Mouse (Mus musculus) heart, postnatal 0 days (tissue): ENCODE results near the gene Tmem269. TPM values are rescaled to one million over a fixed set of nuclear protein-coding genes. Genes with fewer than 3 reads are reported as not detected.

ENCODE experiments used
- ATAC-seq: fragments of 200-750 bp; cut with Nextera tagmentation; 2 replicates; pipeline ENCODE4 v1.8.0; 2017; ENCODE audit warnings: low read depth, moderate number of reproducible peaks, moderate library complexity; ENCODE audit not compliant: insufficient read depth
- DNase-seq: peaks from one replicate; pipeline ENCODE4 v3.0.0-alpha.2; 2016; ENCODE audit warnings: low spot score
- H3K27ac ChIP-seq: fragments of 300-500 bp; sonication (generic); 2 replicates; pipeline ENCODE4 v1.5.1; 2014; ENCODE audit warnings: low read depth, mild to moderate bottlenecking
- H3K27me3 ChIP-seq: fragments of 300-500 bp; sonication (generic); 2 replicates; pipeline ENCODE4 v1.6.1; 2014; ENCODE audit warnings: low read length, mixed read lengths; ENCODE audit not compliant: control insufficient read depth, insufficient read depth
- H3K36me3 ChIP-seq: fragments of 300-500 bp; sonication (generic); replicated peaks from 2 replicates; pipeline ENCODE4 v1.6.1; 2014; ENCODE audit warnings: low read length, mixed read lengths; ENCODE audit not compliant: control insufficient read depth, insufficient read depth
- H3K4me1 ChIP-seq: fragments of 300-500 bp; sonication (generic); 2 replicates; pipeline ENCODE4 v1.6.1; 2014; ENCODE audit warnings: antibody characterized with exemption; ENCODE audit not compliant: control insufficient read depth, insufficient read depth
- H3K4me2 ChIP-seq: fragments of 300-500 bp; sonication (generic); 2 replicates; pipeline ENCODE4 v1.6.1; 2014; ENCODE audit warnings: low read depth, mild to moderate bottlenecking, low read length, moderate library complexity
- H3K4me3 ChIP-seq: fragments of 300-500 bp; sonication (generic); 2 replicates; pipeline ENCODE4 v1.5.1; 2014; ENCODE audit warnings: low read depth, low read length
- H3K9ac ChIP-seq: fragments of 300-500 bp; sonication (generic); replicated peaks from 2 replicates; pipeline ENCODE4 v1.6.1; 2014; ENCODE audit warnings: low read depth, low read length, mixed read lengths
- H3K9me3 ChIP-seq: fragments of 300-500 bp; sonication (generic); replicated peaks from 2 replicates; pipeline ENCODE4 v1.6.1; 2016; ENCODE audit warnings: low read length; ENCODE audit not compliant: control insufficient read depth
- CTCF ChIP-seq: IDR thresholded peaks from 2 replicates; pipeline ENCODE4 v1.5.1; 2016; ENCODE audit warnings: antibody characterized with exemption, control low read depth, low read depth
- EP300 ChIP-seq: IDR thresholded peaks from 2 replicates; pipeline ENCODE4 v1.6.1; 2016; ENCODE audit warnings: antibody characterized with exemption, low read depth
- WGBS: fragments of 180-500 bp; shearing (Covaris S2); extraction: QIAGEN DNeasy Blood & Tissue Kit; methylation state at CpG from one replicate; pipeline ENCODE4 v1.1.7; 2014; 5-methylcytosine and 5-hydroxymethylcytosine counted together
- polyA plus RNA-seq: library from polyadenylated mRNA; unstranded; fragments of >200 nt; fragmentation: Nextera tagmentation; extraction: Ambion mirVana; gene quantifications from 2 replicates; pipeline ENCODE4 v1.2.1, GENCODE M21; 2015
- total RNA-seq: library from RNA; depleted of rRNA; stranded (reverse); fragments of >200 nt; gene quantifications from 2 replicates; pipeline ENCODE4 v1.2.3, GENCODE M21; 2014; ENCODE audit warnings: low replicate concordance; rRNA removed

Tmem269 gene
- total RNA-seq (not detected in 2 replicates), polyA plus RNA-seq (not detected in 2 replicates)

- no peak for DNase-seq
- Histone ChIP-seq H3K9me3 (no peaks in the 10 kb centered on the region), H3K36me3 (no peaks in the 10 kb centered on the region), H3K4me1 (peaks cover 10% of the 10 kb centered on the region; the same call in 1 of the 2 replicates), H3K9ac (no peak within 1 kb of the TSS), H3K4me2 (no peak within 1 kb of the TSS), H3K27me3 (no peaks in the 10 kb centered on the region), H3K4me3 (no peak within 1 kb of the TSS), H3K27ac (no peak within 1 kb of the TSS)
- ATAC-seq, result no peak
- TF ChIP-seq CTCF (no peak), EP300 (no peak)
- 22% methylated on average over 11 of the region's 11 CpGs for WGBS
Measured at GRCm38 (mm10) chr4:119218169-119218568, at the start of gene Tmem269. TSS of gene Tmem269 (minus strand) at chr4:119218217.

GRCm38 (mm10) chr4:119266606-119267005, 48.6 kb upstream of the Tmem269 start:
- Histone ChIP-seq H3K9ac (no peak overlapping the region), H3K4me3 (no peak overlapping the region), H3K36me3 (peaks cover 16% of the 10 kb centered on the region), H3K27me3 (no peaks in the 10 kb centered on the region), H3K4me2 (no peak overlapping the region), H3K9me3 (no peaks in the 10 kb centered on the region), H3K27ac (no peak overlapping the region), H3K4me1 (no peaks in the 10 kb centered on the region)
- TF ChIP-seq EP300 (no peak), CTCF (no peak)
- ATAC-seq, result no peak
- 70% methylated on average over 13 of the region's 13 CpGs for WGBS
- no peak for DNase-seq

GRCm38 (mm10) chr4:119263459-119263858, 45.4 kb upstream of the Tmem269 start:
- Histone ChIP-seq H3K36me3 (no peaks in the 10 kb centered on the region), H3K4me3 (no peak overlapping the region), H3K27ac (peak overlapping the region; percentile 44; the same call in 1 of the 2 replicates), H3K9me3 (no peaks in the 10 kb centered on the region), H3K4me2 (no peak overlapping the region), H3K4me1 (no peaks in the 10 kb centered on the region), H3K27me3 (no peaks in the 10 kb centered on the region), H3K9ac (no peak overlapping the region)
- DNase-seq, result no peak
- WGBS, result 44% methylated on average over 3 of the region's 3 CpGs
- ATAC-seq, result no peak
- TF ChIP-seq EP300 (no peak), CTCF (no peak)

- no peaks in the 10 kb centered on the region for H3K36me3 ChIP-seq
- peak overlapping the region; percentile 60 for H3K27ac ChIP-seq
- no peaks in the 10 kb centered on the region for H3K4me1 ChIP-seq
- no peaks in the 10 kb centered on the region for H3K27me3 ChIP-seq
- WGBS, result 85% methylated on average over 5 of the region's 5 CpGs
- H3K4me3 ChIP-seq, result no peak overlapping the region
- ATAC-seq, result no peak
- H3K9me3 ChIP-seq, result no peaks in the 10 kb centered on the region
- no peak overlapping the region for H3K9ac ChIP-seq
- H3K4me2 ChIP-seq, result no peak overlapping the region
- no peak for TF ChIP-seq CTCF
- DNase-seq, result no peak
Measured at GRCm38 (mm10) chr4:119262483-119262882, 44.5 kb upstream of the Tmem269 start.

GRCm38 (mm10) chr4:119261087-119261713, 43.2 kb upstream of the Tmem269 start:
- Histone ChIP-seq H3K36me3 (no peaks in the 10 kb centered on the region), H3K4me3 (no peak overlapping the region), H3K9ac (no peak overlapping the region), H3K27me3 (no peaks in the 10 kb centered on the region), H3K27ac (peak overlapping the region; percentile 76), H3K4me2 (no peak overlapping the region), H3K9me3 (no peaks in the 10 kb centered on the region), H3K4me1 (no peaks in the 10 kb centered on the region)
- DNase-seq (no peak), ATAC-seq (peak; percentile 37; the same call in 1 of the 2 replicates)
- peak; percentile 67; the same call in 1 of the 2 replicates for TF ChIP-seq EP300
- TF ChIP-seq CTCF, result no peak
- 38% methylated on average over 7 of the region's 7 CpGs for WGBS
